Comparison of ENCODE assay signal across 9 mouse cellular contexts in genomic region chr14:121566794-121567201, GRCm38 (mm10).
DNase-seq lines count a peak whose midpoint lies in the region; ATAC-seq lines count a peak whose summit lies in the region.
"Had no signal": no experiment of that assay in that cellular context is flagged by ENCODE, and none has a peak within 500 bp of the region (broad histone marks: within the 10 kb centered on the region; RNA-seq: fewer than 3 reads in every experiment).

No protein-coding gene starts in this region.

- no peak overlapping the region for H3K4me3 ChIP-seq in forebrain, embryonic 16.5 days (replicated peaks; ENCODE audit: low read length)
- no peak overlapping the region for H3K4me3 ChIP-seq in neural tube, embryonic 12.5 days
- H3K4me3 ChIP-seq in liver, embryonic 12.5 days, result no peak overlapping the region

- no peak overlapping the region for H3K9ac ChIP-seq in forebrain, embryonic 16.5 days (replicated peaks; ENCODE audit: low read depth, low read length)
- H3K9ac ChIP-seq in neural tube, embryonic 12.5 days, result no peak overlapping the region
- no peak overlapping the region for H3K9ac ChIP-seq in liver, embryonic 12.5 days

- peaks cover 6% of the 10 kb centered on the region; the same call in 1 of the 2 replicates for H3K4me1 ChIP-seq in forebrain, embryonic 16.5 days (replicated peaks; ENCODE audit: control insufficient read depth, insufficient read depth, low read length)
- peaks cover 22% of the 10 kb centered on the region; the same call in 1 of the 2 replicates for H3K4me1 ChIP-seq in neural tube, embryonic 12.5 days
- H3K4me1 ChIP-seq in liver, embryonic 12.5 days, result no peaks in the 10 kb centered on the region

- no peaks in the 10 kb centered on the region for H3K9me3 ChIP-seq in forebrain, embryonic 16.5 days (ENCODE audit: control insufficient read depth, low read length)
- no peaks in the 10 kb centered on the region for H3K9me3 ChIP-seq in neural tube, embryonic 12.5 days
- no peaks in the 10 kb centered on the region for H3K9me3 ChIP-seq in liver, embryonic 12.5 days (replicated peaks)

- no peaks in the 10 kb centered on the region for H3K27me3 ChIP-seq in forebrain, embryonic 16.5 days (replicated peaks; ENCODE audit: control insufficient read depth, insufficient read depth, low read length)
- 0 out of 2 replicates have a peak, but pooled peaks cover 3% of the 10 kb centered on the region for H3K27me3 ChIP-seq in neural tube, embryonic 12.5 days (replicated peaks)
- no peaks in the 10 kb centered on the region for H3K27me3 ChIP-seq in liver, embryonic 12.5 days (replicated peaks)

- H3K4me2 ChIP-seq in forebrain, embryonic 16.5 days (ENCODE audit: low read length), result no peak overlapping the region
- H3K4me2 ChIP-seq in neural tube, embryonic 12.5 days (replicated peaks), result peak overlapping the region; percentile 9; the same call in 1 of the 2 replicates
- no peak overlapping the region for H3K4me2 ChIP-seq in liver, embryonic 12.5 days

- ATAC-seq in forebrain, embryonic 16.5 days, result peak; percentile 41; the same call in 1 of the 2 replicates
- peak; percentile 79 for ATAC-seq in neural tube, embryonic 12.5 days (ENCODE audit: low FRiP score, low read depth)
- no peak for ATAC-seq in liver, embryonic 12.5 days

- no peaks in the 10 kb centered on the region for H3K36me3 ChIP-seq in forebrain, embryonic 16.5 days (ENCODE audit: control insufficient read depth, insufficient read depth)
- no peaks in the 10 kb centered on the region for H3K36me3 ChIP-seq in neural tube, embryonic 12.5 days
- no peaks in the 10 kb centered on the region for H3K36me3 ChIP-seq in liver, embryonic 12.5 days

- no peak overlapping the region for H3K27ac ChIP-seq in forebrain, embryonic 16.5 days (ENCODE audit: low read length)
- H3K27ac ChIP-seq in neural tube, embryonic 12.5 days, result no peak overlapping the region
- H3K27ac ChIP-seq in liver, embryonic 12.5 days, result no peak overlapping the region

- DNase-seq in embryo, embryonic 10.5 days (ENCODE audit: low spot score), result peak; percentile 88
- DNase-seq in layer of hippocampus, postnatal 36 days, result peak; percentile 55 to 64
- DNase-seq in kidney, adult 8-10 months, result no peak
- DNase-seq in urinary bladder, adult 2 months (ENCODE audit: low spot score), result no peak
- no peak for DNase-seq in ovary, postnatal 36 days (ENCODE audit: low spot score)
- DNase-seq: cerebellum, postnatal 14 days had no signal

- 17% methylated on average over 9 of the region's 9 CpGs for WGBS in forebrain, embryonic 16.5 days
- WGBS in neural tube, embryonic 12.5 days, result 9% methylated on average over 9 of the region's 9 CpGs
- 68% methylated on average over 9 of the region's 9 CpGs for WGBS in liver, embryonic 12.5 days (ENCODE audit: insufficient replicate concordance)

Comparison
In these comparisons a context has a peak if more than half of its experiments do, and no peak if none do; other contexts are left out.
1. DNase-seq: peak in embryo, embryonic 10.5 days (single experiment) and layer of hippocampus, postnatal 36 days (2 of 2); none in kidney, adult 8-10 months (0 of 2), urinary bladder, adult 2 months (single experiment) and ovary, postnatal 36 days (single experiment).